Mouse (Mus musculus) erythroblast, embryonic 14.5 days (primary cell): Measurements from ENCODE around the gene Foxa1.

Experiments
- GATA1 ChIP-seq: IDR thresholded peaks from 2 replicates; pipeline ENCODE4 v1.6.1; 2012; ENCODE audit warnings: low read length, inconsistent platforms, mixed read lengths
- TAL1 ChIP-seq: IDR thresholded peaks from 3 replicates; pipeline ENCODE4 v1.6.1; 2012; ENCODE audit warnings: low read length, inconsistent platforms, mixed read lengths

GRCm38 (mm10) chr12:57534517-57534878, 12.2 kb downstream of the Foxa1 start:
- TF ChIP-seq GATA1 (no peak), TAL1 (no peak)
